Mouse (Mus musculus) CD4-positive, CD25-positive, alpha-beta regulatory T cell, adult 4 months (primary cell): ENCODE results near the gene Smad5. TPM values are rescaled to one million over a fixed set of nuclear protein-coding genes. Genes with fewer than 3 reads are reported as not detected.
A peak's percentile ranks its signal among the peaks of the same experiment; 100 is the strongest.

Source experiments
- ATAC-seq: one replicate; pipeline ENCODE4 v1.8.0; 2017
- polyA plus RNA-seq, 2 experiments: library from polyadenylated mRNA; unstranded; fragments of 100-300 nt; shearing (Covaris generic); gene quantifications; one replicate each; pipeline ENCODE4 v1.2.1; 2017

Smad5 gene
- polyA plus RNA-seq, 2 experiments from 2014 or later = 10.3 to 10.7 TPM

DNA sequence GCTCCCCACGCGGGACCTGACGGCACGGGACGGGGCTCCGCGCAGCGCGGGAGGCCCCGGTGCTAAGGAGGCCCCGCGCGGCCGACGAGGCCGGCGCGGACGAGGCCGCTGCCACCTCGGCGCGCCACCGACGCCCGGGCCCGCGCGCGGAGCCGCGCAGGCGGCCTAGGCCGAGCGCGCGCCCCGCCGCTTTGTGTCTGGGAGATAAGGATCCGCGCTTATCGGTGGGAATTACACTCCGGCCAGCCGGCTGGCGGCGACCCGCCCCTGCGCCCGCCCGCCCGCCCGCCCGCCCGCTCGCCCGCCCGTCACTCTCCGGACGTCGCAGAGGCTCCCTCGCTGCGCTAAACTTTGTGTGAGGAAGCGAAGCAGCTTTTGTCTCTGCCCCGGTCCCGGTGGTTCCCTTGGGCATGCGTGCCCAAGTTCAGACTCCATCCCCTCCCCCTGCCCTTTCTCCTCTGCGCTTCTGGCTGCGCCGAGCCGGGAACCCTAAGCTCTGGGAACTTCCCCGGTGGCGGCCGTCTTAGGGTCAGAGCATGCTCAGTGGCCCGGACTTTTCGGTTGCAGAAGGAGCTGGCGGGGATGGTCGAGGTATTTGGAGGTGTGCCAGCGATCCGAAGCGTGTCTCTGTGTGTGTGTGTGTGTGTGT is 536 bp downstream of the Smad5 start:
- ATAC-seq = peak; percentile 33

DNA sequence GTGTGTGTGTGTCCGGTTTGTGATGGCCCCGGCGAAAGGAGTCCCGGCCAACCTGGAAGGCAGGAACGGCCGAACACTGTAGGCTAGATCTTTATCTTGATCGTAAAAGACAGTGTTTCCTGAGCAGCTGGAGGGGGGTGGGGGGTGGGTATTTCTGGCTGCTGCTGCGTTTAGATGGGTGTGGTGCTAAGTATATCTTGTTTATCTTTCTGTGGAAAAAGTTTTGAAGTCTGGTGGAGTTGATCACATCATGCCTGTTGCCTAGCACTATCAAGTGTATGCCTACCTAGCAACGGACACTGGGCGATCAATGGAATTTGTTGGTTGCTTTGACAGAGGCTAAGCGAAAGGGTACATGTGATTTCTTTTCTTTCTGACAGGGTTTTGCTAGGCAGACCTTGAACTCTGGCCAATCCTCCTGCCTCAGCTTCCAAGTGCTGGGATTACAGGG is 1.1 kb downstream of the Smad5 start:
- ATAC-seq = peak; percentile 78

DNA sequence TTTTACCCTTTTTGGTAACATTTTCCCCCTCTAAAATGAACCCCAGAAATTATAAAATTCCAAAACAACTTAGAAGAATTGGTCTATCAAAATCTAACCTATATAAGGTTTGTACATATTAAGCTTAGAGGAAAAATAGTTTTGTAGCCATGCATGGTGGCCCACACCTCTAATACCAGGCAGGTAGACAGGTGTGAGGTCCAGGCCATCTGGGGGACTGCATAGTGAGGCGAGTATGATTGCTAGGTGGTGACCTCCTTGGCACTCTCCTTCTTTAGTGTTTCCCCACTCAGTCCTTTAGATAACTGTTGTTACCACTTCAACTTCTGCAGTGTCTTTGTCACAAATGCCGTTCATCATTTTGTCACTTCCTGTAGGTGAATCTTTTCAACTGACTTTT is 1.8 kb downstream of the Smad5 start:
- no peak for ATAC-seq

DNA sequence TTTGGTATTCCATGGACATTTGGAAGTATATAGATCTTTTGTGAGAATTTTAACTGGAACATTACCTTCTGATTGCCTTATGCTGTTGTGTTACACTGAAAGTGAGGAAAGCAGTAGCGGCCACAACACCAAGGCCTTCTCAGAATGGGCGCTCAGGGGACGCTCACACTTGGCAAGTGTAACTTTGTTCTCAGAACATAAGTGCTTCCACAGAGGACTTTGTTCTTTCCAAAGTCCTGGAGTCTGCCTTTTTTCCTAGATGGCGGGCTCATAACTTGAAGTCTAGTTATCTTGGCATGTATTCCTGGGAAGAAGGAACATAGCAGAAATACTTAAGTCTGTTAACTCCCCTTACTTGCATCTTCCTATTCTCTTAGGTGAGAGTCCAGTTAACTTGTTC is 4.3 kb downstream of the Smad5 start:
- no peak for ATAC-seq

DNA sequence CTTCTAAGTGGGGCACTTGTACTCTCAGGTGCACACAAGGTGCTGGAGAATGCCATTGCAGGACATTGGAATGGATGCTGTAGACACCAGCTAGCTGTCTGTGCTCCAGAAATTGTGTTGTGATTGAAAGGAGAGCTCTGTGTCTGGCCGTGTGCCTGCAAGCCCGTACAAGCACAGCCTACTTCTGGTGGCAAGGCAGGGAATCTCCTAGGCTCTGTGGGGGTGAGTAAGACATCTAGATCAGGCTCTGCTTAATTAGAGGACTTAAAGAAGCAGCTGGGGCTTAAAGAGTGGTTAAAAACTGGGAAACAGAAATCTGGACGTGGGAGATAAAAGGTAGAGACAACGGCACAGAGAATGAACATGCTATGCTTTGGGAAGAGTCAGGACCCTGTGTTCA is 4.8 kb downstream of the Smad5 start:
- ATAC-seq = no peak

DNA sequence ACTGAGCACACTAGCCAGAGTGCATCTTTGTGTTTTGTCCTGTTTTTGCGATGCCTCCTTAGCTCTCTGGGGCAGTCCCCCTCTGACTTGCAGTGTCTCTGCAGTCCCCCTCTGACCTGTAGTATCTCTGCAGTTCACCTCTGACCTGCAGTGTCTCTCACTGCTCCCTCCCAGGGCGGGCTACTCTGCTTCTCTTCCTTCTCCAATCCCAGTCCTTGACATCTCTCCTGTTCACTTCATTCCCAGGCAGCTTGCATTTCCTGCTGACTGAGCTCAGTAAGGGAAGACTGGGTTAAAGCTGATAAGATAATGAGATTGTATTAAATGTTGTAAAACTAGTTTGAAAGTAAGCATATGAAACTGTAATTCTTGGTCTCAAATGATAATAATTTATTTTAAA is 7.8 kb downstream of the Smad5 start:
- ATAC-seq = no peak

DNA sequence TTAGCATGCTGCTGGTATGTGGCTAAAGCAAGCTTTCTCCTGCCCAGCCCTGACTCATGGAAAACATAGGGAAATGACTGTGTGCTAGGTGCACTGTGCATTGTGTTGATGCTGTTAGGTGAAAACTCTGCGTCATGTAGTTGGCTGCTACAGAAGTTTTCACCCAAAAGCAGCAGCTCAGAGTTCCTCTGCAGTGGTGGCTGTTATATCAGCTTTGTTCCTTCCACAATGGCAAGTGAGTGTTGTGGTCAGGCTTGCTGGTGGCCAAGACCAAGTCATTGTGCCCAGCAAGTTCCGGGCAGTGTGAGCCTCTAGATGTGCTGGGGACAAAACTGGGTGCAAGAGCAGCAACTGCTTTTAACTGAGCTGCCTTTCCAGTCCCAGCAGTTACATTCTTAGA is 9.4 kb downstream of the Smad5 start:
- ATAC-seq = no peak

DNA sequence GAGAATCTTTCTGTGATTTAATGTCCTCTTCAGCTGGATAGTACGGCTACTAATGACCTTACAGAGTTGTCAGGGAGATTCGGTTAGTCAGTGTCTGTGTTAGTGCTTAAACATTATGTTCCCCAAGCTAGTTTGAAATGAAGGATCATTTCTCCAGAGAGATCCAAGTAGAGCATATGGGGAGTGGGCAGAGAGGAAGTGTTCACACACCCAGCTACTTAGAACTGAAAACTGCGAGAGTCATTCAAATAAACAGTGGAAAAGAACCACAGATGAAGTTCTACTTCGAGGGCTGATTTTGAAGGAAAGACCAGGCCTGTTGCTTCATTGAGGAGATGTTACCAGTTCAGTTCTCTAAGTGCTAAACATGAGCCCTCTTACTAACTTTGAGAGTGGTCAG is 23.7 kb downstream of the Smad5 start:
- ATAC-seq = no peak

DNA sequence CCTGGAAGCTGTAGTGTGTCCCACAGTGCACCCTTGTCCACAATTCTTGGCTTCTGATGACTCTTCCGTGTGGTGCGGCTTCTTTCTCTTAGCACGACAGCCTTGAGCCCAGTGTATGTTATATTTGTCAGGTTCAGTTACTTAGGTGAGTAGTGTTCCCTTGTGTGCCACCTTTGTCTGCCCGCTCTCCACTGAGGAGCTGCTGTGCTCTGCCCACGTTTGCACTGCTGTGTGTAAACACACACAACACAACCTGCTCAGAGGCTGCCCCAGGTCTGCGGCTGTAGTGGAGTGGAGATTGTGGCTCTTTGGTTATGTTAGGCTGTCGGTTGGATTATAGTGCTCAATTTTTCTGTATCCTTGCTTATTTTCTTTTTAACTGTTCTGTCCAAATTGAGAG is 26.2 kb downstream of the Smad5 start:
- ATAC-seq = no peak

DNA sequence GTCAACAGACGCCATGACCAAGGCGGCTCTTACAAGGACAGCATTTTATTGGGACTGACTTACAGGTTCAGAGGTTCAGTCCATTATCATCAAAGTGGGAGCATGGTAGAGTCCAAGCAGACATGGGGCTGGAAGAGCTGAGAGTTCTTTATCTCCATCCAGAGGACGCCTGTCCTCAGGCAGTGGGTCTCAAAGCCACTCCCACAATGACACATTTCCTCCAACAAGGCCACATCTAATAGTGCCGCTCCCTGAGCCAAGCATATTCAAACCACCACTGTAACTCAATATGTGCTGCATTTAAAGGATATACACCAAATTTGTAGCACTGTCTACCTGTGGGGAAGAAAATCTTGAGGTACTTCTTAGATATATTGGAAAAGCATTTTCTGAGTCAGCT is 31.8 kb downstream of the Smad5 start:
- no peak for ATAC-seq

DNA sequence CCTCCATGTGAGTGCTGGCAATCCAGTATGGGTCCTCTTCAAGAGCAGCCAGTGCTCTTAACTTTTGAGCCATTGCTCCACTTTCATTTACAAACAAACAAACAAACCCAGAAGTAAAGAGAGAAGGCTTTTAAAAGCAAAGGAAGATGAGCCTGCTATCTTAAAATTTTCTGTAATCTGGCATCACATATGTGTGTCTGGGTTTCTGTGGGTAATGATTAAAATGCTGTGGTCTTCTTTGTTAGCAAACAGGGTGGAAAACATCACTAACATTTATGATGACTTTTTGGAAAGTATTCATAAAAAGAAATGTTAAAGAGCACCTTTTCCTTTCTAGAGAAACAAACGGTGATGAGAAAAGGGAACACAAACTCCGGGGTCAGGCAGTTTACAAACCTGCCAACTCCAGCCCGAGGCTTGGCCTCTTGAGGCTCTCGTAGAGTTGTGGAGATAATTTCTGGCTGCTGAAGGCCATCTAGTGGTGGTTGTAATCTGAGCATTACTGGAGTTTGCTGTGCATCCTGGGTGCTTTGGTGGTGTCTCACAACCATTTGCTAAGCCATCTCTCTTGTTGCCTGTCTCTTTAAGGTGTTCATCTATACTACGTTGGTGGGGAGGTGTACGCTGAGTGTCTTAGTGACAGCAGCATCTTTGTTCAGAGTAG is 32.5 kb downstream of the Smad5 start:
- no peak for ATAC-seq

DNA sequence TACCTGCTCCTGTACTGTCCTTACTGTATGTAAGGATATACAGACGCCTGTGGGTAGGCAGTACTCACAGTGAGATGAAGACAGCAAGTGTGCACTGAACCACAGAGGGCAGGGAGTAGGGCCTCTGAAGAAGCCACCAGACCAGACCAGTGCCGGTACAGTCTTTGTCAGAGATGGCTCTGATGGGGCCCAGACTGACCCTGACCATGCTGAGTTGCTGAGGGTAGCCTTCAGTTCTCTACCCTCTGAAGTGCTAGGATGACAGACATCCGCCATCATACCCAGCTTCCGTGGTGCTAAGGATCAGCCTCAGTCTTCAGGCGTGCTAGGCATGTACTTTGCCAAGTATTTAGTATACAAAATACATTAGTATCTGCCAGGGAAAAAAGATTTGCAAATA is 36.7 kb downstream of the Smad5 start:
- no peak for ATAC-seq

DNA sequence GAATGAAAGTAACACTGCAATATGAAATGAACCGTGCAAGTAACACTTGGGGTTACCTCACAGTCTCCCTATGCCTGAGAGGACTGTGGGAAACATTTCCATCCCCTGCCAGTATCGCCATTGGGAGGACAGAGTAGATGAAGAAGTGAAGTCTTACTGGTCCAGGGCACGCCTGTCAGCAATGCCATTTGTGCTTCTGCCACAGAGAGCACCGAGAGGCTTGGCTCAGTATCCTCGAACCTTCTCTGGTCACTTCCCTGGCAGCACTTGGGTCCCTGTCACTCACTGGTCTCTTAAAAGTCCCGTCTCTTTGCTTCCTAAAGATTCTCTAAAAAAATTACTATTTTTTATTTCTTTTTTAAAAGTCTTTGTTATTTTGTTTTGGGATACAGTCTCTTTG is 37.7 kb downstream of the Smad5 start:
- ATAC-seq = no peak

DNA sequence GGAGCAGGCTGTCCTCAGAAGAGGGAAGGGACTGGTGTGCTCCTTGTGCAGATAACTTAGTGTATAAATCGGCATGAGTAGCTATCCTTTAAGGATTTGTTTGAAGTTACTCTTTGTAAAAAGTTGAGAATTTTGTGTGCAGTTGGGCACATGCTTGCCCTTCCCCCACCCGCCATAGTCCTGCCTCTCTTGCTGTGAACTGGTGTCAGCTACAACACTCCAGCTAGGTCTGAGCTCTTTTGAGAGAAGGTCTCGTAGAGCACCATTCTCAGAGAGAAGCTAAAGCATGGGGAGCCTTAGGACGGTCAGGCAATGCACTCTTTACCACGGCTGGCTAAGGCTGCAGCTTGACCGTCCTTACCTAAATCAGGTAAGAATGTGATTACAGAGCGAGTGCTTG is 38.9 kb downstream of the Smad5 start:
- ATAC-seq = no peak

DNA sequence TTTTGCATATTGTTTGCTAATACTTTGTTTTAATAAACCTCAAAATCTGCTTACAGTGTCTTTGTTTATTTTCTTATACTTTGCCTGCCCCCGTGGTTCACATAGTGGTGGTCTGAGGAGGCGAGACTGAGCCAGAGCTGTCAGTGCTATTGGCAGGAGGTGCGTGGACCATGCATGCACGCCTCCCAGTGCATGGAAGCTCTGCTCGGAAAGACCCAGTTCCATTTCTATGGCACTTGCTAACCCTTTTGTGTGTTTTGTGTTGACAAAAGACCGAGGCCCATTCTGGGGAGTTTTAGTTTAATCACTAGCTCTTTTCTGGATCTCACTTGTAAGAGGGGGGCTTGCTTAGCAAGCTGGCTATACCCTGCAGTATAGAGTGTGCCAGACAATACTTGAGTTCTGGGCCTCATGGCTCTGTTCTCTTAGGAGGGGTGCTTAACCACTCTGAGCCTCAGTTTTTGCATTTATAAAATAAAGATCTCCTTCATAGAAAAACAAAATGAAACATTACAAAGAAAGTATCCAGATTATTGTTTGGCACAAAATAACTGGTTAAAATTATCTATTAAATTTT is 39.6 kb downstream of the Smad5 start:
- ATAC-seq = no peak

DNA sequence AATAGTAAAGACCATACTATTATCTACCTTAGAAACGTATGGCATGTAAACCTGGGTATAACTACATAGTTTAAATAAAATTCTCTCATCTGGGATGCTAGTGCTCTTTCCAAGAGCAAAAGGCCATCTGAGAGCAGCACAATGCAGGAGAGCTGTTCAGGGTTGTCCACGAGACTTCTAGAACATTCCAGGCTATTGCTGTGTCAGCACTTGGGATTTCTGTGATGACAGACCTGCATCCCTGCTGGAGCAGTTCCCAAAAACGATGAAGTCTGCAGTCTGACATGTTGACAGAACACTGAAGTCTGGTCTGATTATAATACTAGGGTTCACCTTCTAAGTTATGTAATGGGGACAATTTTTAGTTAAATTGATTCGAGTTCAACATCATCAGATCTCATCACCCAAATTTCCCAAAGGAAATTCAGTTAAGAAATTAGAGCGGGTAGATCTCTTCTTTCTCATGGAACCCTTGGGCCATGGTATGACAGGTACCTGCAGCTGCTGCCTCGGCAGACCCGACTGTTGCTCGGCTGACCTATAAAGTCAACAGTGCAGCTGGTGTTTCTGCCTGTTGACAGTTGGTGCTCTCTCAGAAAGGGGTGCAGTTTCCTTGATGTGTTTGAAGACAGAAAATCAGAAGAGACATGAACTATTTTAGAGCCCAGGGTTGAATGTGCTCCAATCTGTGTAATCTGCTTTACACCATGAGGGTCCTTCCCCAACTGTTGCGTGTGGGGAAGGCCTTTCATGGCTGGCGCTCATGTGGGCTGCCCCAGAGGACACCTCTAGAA is 44.1 kb downstream of the Smad5 start:
- ATAC-seq = no peak

DNA sequence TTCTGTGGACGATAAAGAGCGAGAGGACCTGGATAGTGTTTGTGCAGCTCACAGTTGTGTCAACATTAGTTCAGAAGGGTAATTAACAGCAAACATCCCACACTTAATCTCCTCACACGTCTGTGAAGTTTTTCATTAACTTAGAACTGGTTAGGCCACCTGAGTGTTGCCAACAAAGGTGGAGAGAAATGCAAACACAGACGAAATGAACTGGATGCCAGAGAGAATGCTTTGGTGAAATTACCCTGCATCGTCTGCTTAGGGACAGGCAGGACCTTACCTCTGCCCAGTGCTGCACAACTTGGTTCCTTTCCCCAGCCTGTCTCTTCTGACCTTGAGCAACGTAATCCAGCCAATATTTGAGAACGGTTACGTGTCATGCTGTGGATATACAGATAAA is 44.7 kb downstream of the Smad5 start:
- ATAC-seq = no peak

DNA sequence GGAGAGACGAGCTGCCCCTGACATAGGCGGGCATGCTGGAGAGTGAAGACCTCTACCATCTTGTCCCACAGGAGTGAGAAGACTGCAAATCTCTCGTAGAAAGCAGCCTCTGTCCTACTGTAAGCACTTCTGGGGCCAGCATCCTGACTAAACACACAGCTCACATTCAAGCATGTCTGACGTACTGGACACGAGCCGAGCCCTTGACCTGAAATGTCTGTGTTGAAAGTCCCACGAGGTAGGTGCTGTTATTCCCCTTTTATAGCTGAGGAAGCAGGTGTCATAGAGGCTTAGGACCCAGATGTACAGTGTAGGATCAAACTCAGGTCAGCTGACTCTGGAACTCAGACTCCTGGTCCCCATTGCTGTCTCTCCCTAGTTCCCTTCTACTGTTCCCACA is 46.6 kb downstream of the Smad5 start:
- ATAC-seq = no peak

DNA sequence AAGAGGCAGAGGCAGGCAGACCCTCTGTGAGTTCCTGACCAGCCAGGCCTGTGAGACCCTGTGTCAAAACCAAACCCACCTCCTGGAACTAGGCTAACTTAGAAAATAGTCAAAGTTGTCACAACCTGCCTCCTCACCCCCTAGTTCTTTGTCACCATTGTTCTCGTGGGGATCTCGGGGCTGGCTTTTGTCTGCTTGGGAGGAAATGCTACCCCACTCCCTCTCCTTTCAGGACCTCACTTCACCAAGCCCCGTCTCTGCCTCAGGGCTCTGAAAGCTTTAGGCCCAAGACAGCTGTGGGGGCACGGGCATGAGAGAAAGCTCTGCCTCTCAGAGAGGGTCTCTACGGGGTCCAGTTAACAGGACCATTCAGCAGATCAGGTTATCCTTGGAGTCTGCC is 49.0 kb downstream of the Smad5 start:
- ATAC-seq = no peak

DNA sequence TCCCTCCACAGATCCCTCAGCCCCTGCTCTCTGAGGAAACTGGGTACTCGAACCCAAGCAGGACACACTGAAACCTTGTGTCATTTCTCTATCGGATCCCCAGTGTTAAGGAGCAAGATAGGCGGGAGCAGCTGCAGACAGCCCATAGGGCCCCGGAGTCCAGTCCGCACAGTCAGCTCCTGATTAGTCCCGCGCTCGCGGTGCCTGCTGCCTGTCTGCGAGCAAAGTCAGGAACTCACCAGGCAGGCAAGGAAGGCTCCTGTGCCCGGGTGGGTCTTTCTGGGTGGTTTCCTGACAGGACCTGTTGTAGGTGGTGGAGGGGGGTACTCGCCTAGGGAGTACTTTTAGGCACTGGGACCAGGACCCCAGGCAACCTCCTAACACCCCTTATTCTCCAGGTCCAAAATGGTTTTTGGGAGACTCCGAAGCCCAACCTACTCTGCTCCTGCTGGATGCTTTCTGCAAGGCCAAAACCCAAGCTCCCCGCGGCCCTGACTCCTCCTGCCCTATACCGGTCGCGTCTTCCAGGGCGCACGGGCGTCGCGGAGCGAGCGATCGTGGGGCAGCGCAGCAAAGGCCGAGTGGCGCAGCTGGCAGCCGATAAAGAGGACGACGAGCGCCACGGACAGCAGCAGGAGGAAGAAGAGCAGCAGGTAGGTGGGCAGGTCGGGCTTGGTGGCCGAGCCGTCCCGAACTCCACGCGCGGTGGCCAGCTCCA is 49.8 kb downstream of the Smad5 start:
- no peak for ATAC-seq

DNA sequence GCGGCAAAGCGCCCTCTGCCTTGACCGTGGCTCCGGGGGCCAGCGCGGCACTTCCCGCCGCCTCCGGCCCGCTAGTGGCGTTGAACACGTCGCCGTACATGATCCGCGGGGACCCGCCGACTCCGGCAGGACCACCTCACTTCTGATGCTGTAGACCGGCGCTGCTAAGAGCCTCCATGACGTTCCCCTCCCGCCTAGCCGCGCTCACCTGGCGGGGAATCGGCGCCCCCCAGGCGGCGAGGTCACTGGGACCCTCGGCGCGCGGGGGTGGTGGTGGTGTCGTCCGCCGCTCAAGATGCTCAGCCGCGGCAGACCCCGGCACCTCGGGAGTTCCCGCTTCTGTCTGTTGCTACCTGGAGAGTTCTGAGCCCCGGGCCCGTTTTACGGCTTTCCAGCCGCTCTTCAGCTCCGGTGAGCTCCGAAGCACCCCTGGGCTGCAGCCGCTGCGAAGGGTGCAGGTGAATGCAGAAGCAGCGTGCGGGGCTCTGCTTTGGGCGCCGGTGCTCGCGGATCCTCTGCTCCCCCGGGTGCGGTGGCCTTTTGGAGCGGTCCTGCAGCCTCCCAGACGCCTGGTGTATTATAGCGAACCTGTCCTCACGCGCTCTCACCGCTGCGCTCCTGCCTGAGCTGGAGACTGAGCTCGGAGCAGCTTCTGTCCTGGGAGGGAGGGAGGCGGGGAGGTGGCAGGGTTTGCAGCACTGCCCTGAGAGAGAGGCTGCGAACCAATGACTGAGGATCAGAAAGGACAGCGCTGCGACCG is 50.6 kb downstream of the Smad5 start, which contains the start of gene Gm45623:
Gene Gm45623, minus strand, starts transcription at position 636 of the 760 bp plus-strand sequence.
- ATAC-seq = no peak

DNA sequence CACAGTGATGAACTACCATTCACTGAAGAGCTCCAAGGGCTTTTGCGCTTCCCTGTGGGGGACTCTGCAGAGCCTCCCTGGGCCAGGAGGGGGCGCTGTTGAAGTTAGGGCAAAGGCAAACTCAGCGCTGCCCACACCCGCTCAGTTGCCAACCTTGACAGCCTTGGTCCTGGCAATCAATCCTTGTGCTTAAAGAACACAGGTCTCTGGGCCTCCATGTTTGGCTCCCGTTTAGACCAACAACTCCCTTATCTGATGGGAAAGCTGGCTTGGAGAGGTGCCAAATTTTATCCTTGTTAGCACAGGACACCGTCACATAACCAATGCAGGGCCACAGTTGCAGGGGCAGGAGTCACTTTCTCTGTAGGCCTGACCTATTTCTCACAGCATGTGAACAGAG is 53.1 kb downstream of the Smad5 start:
- ATAC-seq = no peak
